Mouse (Mus musculus) midbrain, postnatal 0 days (tissue): ENCODE data around the gene Rora. TPM values are rescaled to one million over a fixed set of nuclear protein-coding genes. Genes with fewer than 3 reads are reported as not detected.

Experiments used
- ATAC-seq: fragments of 200-750 bp; cut with Nextera tagmentation; 2 replicates; pipeline ENCODE4 v1.8.0; 2017; ENCODE audit warnings: moderate number of reproducible peaks, mild to moderate bottlenecking, moderate TSS enrichment, moderate library complexity; ENCODE audit not compliant: low FRiP score
- DNase-seq: peaks from one replicate; pipeline ENCODE4 v3.0.0-alpha.2; 2015; ENCODE audit warnings: low spot score
- H3K27ac ChIP-seq: fragments of 300-500 bp; sonication (generic); 2 replicates; pipeline ENCODE4 v1.5.1; 2014; ENCODE audit warnings: low read depth, mild to moderate bottlenecking, low read length, mixed read lengths
- H3K27me3 ChIP-seq: fragments of 300-500 bp; sonication (generic); 2 replicates; pipeline ENCODE4 v1.6.1; 2014; ENCODE audit warnings: low read length, control low read depth, mixed read lengths; ENCODE audit not compliant: insufficient read depth
- H3K36me3 ChIP-seq: fragments of 300-500 bp; sonication (generic); 2 replicates; pipeline ENCODE4 v1.6.1; 2014; ENCODE audit warnings: low read length, control low read depth, mixed read lengths; ENCODE audit not compliant: insufficient read depth
- H3K4me1 ChIP-seq: fragments of 300-500 bp; sonication (generic); 2 replicates; pipeline ENCODE4 v1.6.1; 2014; ENCODE audit warnings: mild to moderate bottlenecking, control low read depth, antibody characterized with exemption, low read length, mixed read lengths; ENCODE audit not compliant: insufficient read depth
- H3K4me2 ChIP-seq: fragments of 300-500 bp; sonication (generic); 2 replicates; pipeline ENCODE4 v1.6.1; 2014; ENCODE audit warnings: low read depth, mild to moderate bottlenecking, low read length, mixed read lengths; ENCODE audit not compliant: poor library complexity, severe bottlenecking
- H3K4me3 ChIP-seq: fragments of 300-500 bp; sonication (generic); 2 replicates; pipeline ENCODE4 v1.5.1; 2014; ENCODE audit warnings: low read depth, mild to moderate bottlenecking, low read length, moderate library complexity
- H3K9ac ChIP-seq: fragments of 300-500 bp; sonication (generic); replicated peaks from 2 replicates; pipeline ENCODE4 v1.6.1; 2014; ENCODE audit warnings: mild to moderate bottlenecking, low read length, moderate library complexity, mixed read lengths; ENCODE audit not compliant: poor library complexity, severe bottlenecking
- H3K9me3 ChIP-seq: fragments of 300-500 bp; sonication (generic); 2 replicates; pipeline ENCODE4 v1.6.1; 2016; ENCODE audit warnings: low read length, control low read depth
- CTCF ChIP-seq: IDR thresholded peaks from 2 replicates; pipeline ENCODE4 v1.5.1; 2016; ENCODE audit warnings: antibody characterized with exemption, mild to moderate bottlenecking
- WGBS: fragments of 180-500 bp; shearing (Covaris S2); extraction: QIAGEN DNeasy Blood & Tissue Kit; methylation state at CpG from one replicate; pipeline ENCODE4 v1.1.7; 2014; 5-methylcytosine and 5-hydroxymethylcytosine counted together
- polyA plus RNA-seq: library from polyadenylated mRNA; unstranded; fragments of >200 nt; fragmentation: Nextera tagmentation; extraction: Ambion mirVana; gene quantifications from 2 replicates; pipeline ENCODE4 v1.2.1, GENCODE M21; 2015
- total RNA-seq: library from RNA; depleted of rRNA; stranded (reverse); fragments of >200 nt; gene quantifications from 2 replicates; pipeline ENCODE4 v1.2.3, GENCODE M21; 2014

Rora gene
- total and polyA plus RNA-seq, 2 experiments from 2014 or later, result 28.2 to 49.6 TPM

DNA sequence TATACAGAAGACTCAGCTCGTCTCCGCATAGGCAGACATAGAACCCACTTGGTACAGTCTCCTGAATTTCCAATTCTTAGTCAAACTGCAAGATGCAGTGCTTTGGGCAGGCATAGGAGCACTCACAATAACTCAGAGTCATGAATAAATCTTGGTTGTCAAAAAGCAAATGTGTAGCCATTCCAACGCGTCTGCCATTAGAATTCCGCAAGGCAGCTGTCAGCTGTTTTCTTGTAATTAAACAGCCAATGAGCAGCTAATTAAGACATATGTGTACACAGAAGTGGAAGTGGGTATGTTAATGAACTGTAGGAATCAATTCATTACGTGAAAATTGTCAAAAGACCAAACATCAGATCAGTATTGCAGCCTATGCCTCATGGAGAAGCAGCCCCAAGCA lies 700.6 kb downstream of the Rora start:
- Histone ChIP-seq H3K36me3 (no peaks in the 10 kb centered on the region), H3K4me1 (peaks cover 7% of the 10 kb centered on the region), H3K9ac (no peak overlapping the region), H3K9me3 (no peaks in the 10 kb centered on the region), H3K27me3 (no peaks in the 10 kb centered on the region), H3K27ac (no peak overlapping the region), H3K4me2 (no peak overlapping the region), H3K4me3 (no peak overlapping the region)
- WGBS, result 71% methylated on average over 6 of the region's 6 CpGs
- no peak for DNase-seq
- ATAC-seq, result no peak
- no peak for TF ChIP-seq CTCF

DNA sequence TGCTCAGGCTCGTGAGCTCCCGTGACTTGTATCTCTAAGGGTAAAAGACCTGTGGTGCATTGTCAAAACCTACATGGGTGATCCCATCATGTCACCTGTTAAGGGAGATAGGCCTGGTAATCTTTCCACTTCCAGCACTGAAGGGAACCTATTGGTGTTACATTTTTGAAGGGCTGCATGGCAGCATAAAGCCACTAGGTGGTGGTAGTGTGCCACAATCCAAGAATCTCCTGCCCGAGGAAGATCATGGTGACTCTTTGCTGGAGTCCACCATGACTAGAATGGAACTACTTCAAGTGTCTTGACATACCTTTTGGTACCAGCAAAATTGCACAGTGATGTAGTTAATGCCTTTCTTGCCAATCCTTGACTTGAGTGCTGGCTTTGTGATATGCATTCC lies 704.2 kb downstream of the Rora start:
- Histone ChIP-seq H3K36me3 (no peaks in the 10 kb centered on the region), H3K9me3 (no peaks in the 10 kb centered on the region), H3K27ac (no peak overlapping the region), H3K27me3 (no peaks in the 10 kb centered on the region), H3K4me1 (peaks cover 7% of the 10 kb centered on the region), H3K4me2 (no peak overlapping the region), H3K9ac (no peak overlapping the region), H3K4me3 (no peak overlapping the region)
- 36% methylated on average over 3 of the region's 3 CpGs for WGBS
- ATAC-seq, result no peak
- peak; percentile 92 for TF ChIP-seq CTCF
- DNase-seq, result peak; percentile 73

DNA sequence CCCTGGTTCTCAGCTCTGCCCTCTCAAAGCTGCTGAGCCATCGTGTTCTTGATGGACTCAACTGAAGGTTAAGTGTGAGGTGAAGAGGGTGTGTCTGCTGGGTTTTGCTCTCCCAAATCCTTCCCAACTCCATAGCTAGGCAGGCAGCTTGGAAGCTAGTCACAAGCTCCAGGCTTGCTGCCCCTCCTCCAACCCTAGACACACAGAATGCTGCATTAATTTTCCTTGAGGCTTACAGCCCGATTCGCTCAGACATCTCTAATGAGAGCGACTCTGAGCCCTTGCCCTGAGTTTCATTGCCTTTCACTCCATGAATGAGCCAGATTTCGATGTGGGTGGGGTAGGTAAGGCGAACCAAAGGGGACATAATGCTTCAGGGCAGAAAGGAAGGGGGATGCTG lies 705.2 kb downstream of the Rora start:
- ATAC-seq (no peak), DNase-seq (no peak)
- H3K4me1 ChIP-seq, result peaks cover 7% of the 10 kb centered on the region
- 41% methylated on average over 6 of the region's 6 CpGs for WGBS
- H3K4me2 ChIP-seq, result no peak overlapping the region
- no peak for TF ChIP-seq CTCF
- H3K27ac ChIP-seq, result no peak overlapping the region
- H3K4me3 ChIP-seq, result no peak overlapping the region
- no peak overlapping the region for H3K9ac ChIP-seq
- no peaks in the 10 kb centered on the region for H3K27me3 ChIP-seq
- H3K36me3 ChIP-seq, result no peaks in the 10 kb centered on the region
- H3K9me3 ChIP-seq, result no peaks in the 10 kb centered on the region

DNA sequence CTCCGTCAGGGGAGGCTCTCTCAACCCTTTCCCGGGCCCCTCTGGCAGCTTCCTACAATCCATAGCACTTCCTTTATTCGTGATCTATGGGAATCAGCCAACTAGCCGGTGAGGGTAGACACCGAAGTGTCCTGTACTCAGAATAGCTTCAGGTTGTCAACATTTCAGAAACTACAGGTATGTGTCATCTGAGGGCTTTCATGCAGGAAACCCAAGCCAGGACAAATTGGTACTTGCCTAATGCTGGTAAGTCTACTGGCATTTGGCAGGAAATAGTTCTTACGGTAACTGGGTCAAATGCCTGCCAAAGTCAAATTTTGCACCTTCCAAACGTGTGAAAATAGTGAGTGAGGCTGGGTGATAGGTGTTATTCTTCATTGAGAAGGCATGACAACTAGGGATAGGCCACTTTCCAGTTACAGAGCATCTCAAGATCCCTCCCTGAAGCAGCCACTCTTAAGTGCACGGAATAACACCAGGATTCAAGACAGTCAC lies 708.4 kb downstream of the Rora start:
- WGBS, result 90% methylated on average over 8 of the region's 8 CpGs
- H3K4me1 ChIP-seq, result peaks cover 7% of the 10 kb centered on the region
- no peak overlapping the region for H3K4me3 ChIP-seq
- H3K9ac ChIP-seq, result no peak overlapping the region
- H3K27me3 ChIP-seq, result no peaks in the 10 kb centered on the region
- ATAC-seq (no peak), DNase-seq (no peak)
- H3K36me3 ChIP-seq, result no peaks in the 10 kb centered on the region
- no peak overlapping the region for H3K27ac ChIP-seq
- no peak for TF ChIP-seq CTCF
- H3K4me2 ChIP-seq, result no peak overlapping the region
- H3K9me3 ChIP-seq, result no peaks in the 10 kb centered on the region

DNA sequence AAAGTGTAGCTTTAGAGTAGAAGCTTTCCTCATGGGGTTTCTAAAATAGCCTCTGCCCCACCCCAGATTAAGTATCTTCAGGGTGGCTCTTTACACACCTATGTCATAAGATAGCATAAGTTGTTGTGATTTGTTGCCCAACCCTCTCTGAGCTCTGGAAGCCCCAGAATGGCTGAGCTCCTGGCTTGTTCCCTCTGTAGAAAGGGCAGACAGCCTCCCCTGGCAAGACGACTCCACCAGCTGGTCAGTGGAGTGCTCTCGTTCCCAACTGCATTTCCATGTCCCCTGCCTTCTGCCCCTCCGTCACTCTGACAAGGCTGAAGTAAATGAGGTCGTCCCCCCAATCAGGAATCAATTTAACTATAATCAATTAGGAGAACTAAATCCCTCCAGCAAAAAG lies 709.2 kb downstream of the Rora start:
- DNase-seq, result no peak
- no peak overlapping the region for H3K27ac ChIP-seq
- H3K4me3 ChIP-seq, result no peak overlapping the region
- no peak overlapping the region for H3K9ac ChIP-seq
- no peaks in the 10 kb centered on the region for H3K9me3 ChIP-seq
- no peaks in the 10 kb centered on the region for H3K36me3 ChIP-seq
- no peak for TF ChIP-seq CTCF
- ATAC-seq, result no peak
- no peaks in the 10 kb centered on the region for H3K27me3 ChIP-seq
- H3K4me1 ChIP-seq, result peaks cover 7% of the 10 kb centered on the region
- 67% methylated on average over 4 of the region's 4 CpGs for WGBS
- no peak overlapping the region for H3K4me2 ChIP-seq

DNA sequence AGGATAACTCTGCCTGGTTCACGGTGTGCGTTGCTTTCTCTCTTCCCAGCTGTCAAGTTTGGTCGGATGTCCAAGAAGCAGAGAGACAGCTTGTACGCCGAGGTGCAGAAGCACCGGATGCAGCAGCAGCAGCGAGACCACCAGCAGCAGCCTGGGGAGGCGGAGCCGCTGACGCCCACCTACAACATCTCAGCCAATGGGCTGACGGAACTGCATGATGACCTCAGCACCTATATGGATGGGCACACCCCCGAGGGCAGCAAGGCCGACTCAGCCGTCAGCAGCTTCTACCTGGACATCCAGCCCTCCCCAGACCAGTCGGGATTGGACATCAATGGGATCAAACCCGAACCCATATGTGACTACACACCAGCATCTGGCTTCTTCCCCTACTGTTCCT lies 710.5 kb downstream of the Rora start:
- H3K36me3 ChIP-seq, result no peaks in the 10 kb centered on the region
- no peaks in the 10 kb centered on the region for H3K9me3 ChIP-seq
- 53% methylated on average over 16 of the region's 16 CpGs for WGBS
- H3K4me2 ChIP-seq, result no peak overlapping the region
- no peak overlapping the region for H3K27ac ChIP-seq
- H3K9ac ChIP-seq, result no peak overlapping the region
- H3K4me1 ChIP-seq, result peaks cover under 1% of the 10 kb centered on the region; the same call in 1 of the 2 replicates
- no peaks in the 10 kb centered on the region for H3K27me3 ChIP-seq
- ATAC-seq, result no peak
- DNase-seq, result no peak
- no peak overlapping the region for H3K4me3 ChIP-seq
- TF ChIP-seq CTCF, result no peak
